Mouse (Mus musculus): Measurements from ENCODE around the gene Ccsap.

The Ccsap gene

GRCm38 (mm10) chr8:123880271-123880670 lies 20.3 kb upstream of the Ccsap start:
- no peak for DNase-seq (ENCODE audit: low spot score)

GRCm38 (mm10) chr8:123877865-123878264 lies 17.9 kb upstream of the Ccsap start:
- no peak for DNase-seq (ENCODE audit: low spot score)

- no peak for DNase-seq (ENCODE audit: low spot score)
Measured at GRCm38 (mm10) chr8:123874324-123874723, 14.3 kb upstream of the Ccsap start.

GRCm38 (mm10) chr8:123873364-123873763 lies 13.4 kb upstream of the Ccsap start:
- DNase-seq (ENCODE audit: low spot score), result no peak

- no peak for DNase-seq (ENCODE audit: low spot score)
Measured at GRCm38 (mm10) chr8:123872048-123872447, 12.0 kb upstream of the Ccsap start.

- no peak for DNase-seq (ENCODE audit: low spot score)
Measured at GRCm38 (mm10) chr8:123866971-123867370, 7.0 kb upstream of the Ccsap start.

- DNase-seq (ENCODE audit: low spot score), result no peak
Measured at GRCm38 (mm10) chr8:123865786-123866185, 5.8 kb upstream of the Ccsap start.

GRCm38 (mm10) chr8:123860386-123860785 lies 377 bp upstream of the Ccsap start:
- no peak for DNase-seq (ENCODE audit: low spot score)

- DNase-seq (ENCODE audit: low spot score), result peak; percentile 85
Measured at GRCm38 (mm10) chr8:123858941-123859647, 915 bp downstream of the Ccsap start.

GRCm38 (mm10) chr8:123858574-123858940 lies 1.5 kb downstream of the Ccsap start:
- no peak for DNase-seq (ENCODE audit: low spot score)

- no peak for DNase-seq (ENCODE audit: low spot score)
Measured at GRCm38 (mm10) chr8:123857361-123857760, 2.6 kb downstream of the Ccsap start.

GRCm38 (mm10) chr8:123854733-123855475 lies 5.1 kb downstream of the Ccsap start:
- DNase-seq (ENCODE audit: low spot score), result no peak

- DNase-seq (ENCODE audit: low spot score), result no peak
Measured at GRCm38 (mm10) chr8:123854252-123854651, 5.8 kb downstream of the Ccsap start.

- no peak for DNase-seq (ENCODE audit: low spot score)
Measured at GRCm38 (mm10) chr8:123851590-123851989, 8.4 kb downstream of the Ccsap start.

GRCm38 (mm10) chr8:123849352-123849751 lies 10.7 kb downstream of the Ccsap start:
- no peak for DNase-seq (ENCODE audit: low spot score)

GRCm38 (mm10) chr8:123847546-123847945 lies 12.5 kb downstream of the Ccsap start:
- DNase-seq (ENCODE audit: low spot score), result no peak

- no peak for DNase-seq (ENCODE audit: low spot score)
Measured at GRCm38 (mm10) chr8:123846509-123846908, 13.5 kb downstream of the Ccsap start.

GRCm38 (mm10) chr8:123845991-123846390 lies 14.0 kb downstream of the Ccsap start:
- DNase-seq (ENCODE audit: low spot score), result no peak

- DNase-seq (ENCODE audit: low spot score), result no peak
Measured at GRCm38 (mm10) chr8:123845114-123845513, 14.9 kb downstream of the Ccsap start.

GRCm38 (mm10) chr8:123844341-123844740 lies 15.7 kb downstream of the Ccsap start:
- no peak for DNase-seq (ENCODE audit: low spot score)

GRCm38 (mm10) chr8:123842086-123842485 lies 17.9 kb downstream of the Ccsap start:
- no peak for DNase-seq (ENCODE audit: low spot score)

- DNase-seq (ENCODE audit: low spot score), result no peak
Measured at GRCm38 (mm10) chr8:123840578-123841345, 19.2 kb downstream of the Ccsap start.

- no peak for DNase-seq (ENCODE audit: low spot score)
Measured at GRCm38 (mm10) chr8:123838496-123838895, 21.5 kb downstream of the Ccsap start.

All from ovary, postnatal 14 days (tissue).